Mouse (Mus musculus) CH12.LX (cell line): ENCODE data around the gene Tspan4. TPM values are rescaled to one million over a fixed set of nuclear protein-coding genes. Genes with fewer than 3 reads are reported as not detected.

Experiments used
- DNase-seq: peaks from one replicate; pipeline ENCODE4 v3.0.0-alpha.2; 2013; ENCODE audit errors: extremely low read depth
- H3K27ac ChIP-seq: 2 replicates; pipeline ENCODE4 v1.5.1; 2012; ENCODE audit warnings: low read depth, mild to moderate bottlenecking, control low read depth, moderate library complexity; ENCODE audit not compliant: insufficient read depth
- H3K27me3 ChIP-seq: replicated peaks from 2 replicates; pipeline ENCODE3; 2012; ENCODE audit warnings: inconsistent platforms
- H3K36me3 ChIP-seq, 2 experiments: replicated peaks in 1 of 2; 2 replicates each; pipeline versions ENCODE3 to v1.6.1; 2012; ENCODE audit warnings: inconsistent platforms in 1 of 2, low read length in 1 of 2, mild to moderate bottlenecking in 1 of 2, mixed read lengths in 1 of 2, moderate library complexity in 1 of 2; ENCODE audit not compliant: control insufficient read depth in 1 of 2, insufficient read depth in 1 of 2
- H3K4me1 ChIP-seq, 2 experiments: 2 replicates each; pipeline ENCODE4 v1.6.1; 2012; ENCODE audit warnings: inconsistent platforms in 1 of 2, moderate library complexity in 1 of 2; ENCODE audit not compliant: insufficient read depth in 2 of 2, control insufficient read depth in 1 of 2
- H3K4me2 ChIP-seq: 2 replicates; pipeline ENCODE4 v1.6.1; 2012; ENCODE audit warnings: low read depth, mild to moderate bottlenecking, control low read depth; ENCODE audit not compliant: poor library complexity, insufficient read depth, severe bottlenecking
- H3K4me3 ChIP-seq, 3 experiments: fragments of 150-350 bp in 1 of 3; sonication (generic) in 1 of 3; replicated peaks in 1 of 3; 2 replicates each; pipeline versions ENCODE3 to v1.5.1; 2011 to 2012; ENCODE audit warnings: low read depth in 2 of 3, low read length in 2 of 3, mild to moderate bottlenecking in 2 of 3, moderate library complexity in 2 of 3, control low read depth in 1 of 3, improper control_type of control experiment in 1 of 3, inconsistent platforms in 1 of 3, mixed read lengths in 1 of 3; ENCODE audit not compliant: poor library complexity in 1 of 3
- H3K79me2 ChIP-seq: replicated peaks from 2 replicates; pipeline ENCODE4 v1.6.1; 2012; ENCODE audit warnings: mild to moderate bottlenecking, moderate library complexity; ENCODE audit not compliant: control insufficient read depth, poor library complexity, insufficient read depth, severe bottlenecking; ENCODE audit errors: extremely low read depth
- H3K9ac ChIP-seq: 2 replicates; pipeline ENCODE4 v1.6.1; 2012; ENCODE audit warnings: low read depth, mild to moderate bottlenecking, control low read depth, moderate library complexity; ENCODE audit not compliant: insufficient read depth
- H3K9me3 ChIP-seq: replicated peaks from 2 replicates; pipeline ENCODE3; 2012; ENCODE audit warnings: low read length, inconsistent platforms, mixed read lengths
- BHLHE40 ChIP-seq: IDR thresholded peaks from 2 replicates; pipeline ENCODE4 v1.6.1; 2011; ENCODE audit warnings: mild to moderate bottlenecking, low read depth, low read length, improper control_type of control experiment
- CHD1 ChIP-seq: IDR thresholded peaks from 2 replicates; pipeline ENCODE4 v1.6.1; 2012; ENCODE audit warnings: low read depth, low read length, improper control_type of control experiment, inconsistent platforms
- ELF1 ChIP-seq: IDR thresholded peaks from 2 replicates; pipeline ENCODE4 v1.6.1; 2014; ENCODE audit warnings: low read depth, mild to moderate bottlenecking, inconsistent platforms, low read length, improper control_type of control experiment
- ETS1 ChIP-seq: conservative IDR thresholded peaks from 2 replicates; pipeline ENCODE4 v1.6.1; 2012; ENCODE audit warnings: low read depth, mild to moderate bottlenecking, inconsistent platforms, low read length, improper control_type of control experiment, moderate library complexity
- JUND ChIP-seq: conservative IDR thresholded peaks from 2 replicates; pipeline ENCODE4 v1.6.1; 2011; ENCODE audit warnings: low read depth, low read length, improper control_type of control experiment
- KAT2A ChIP-seq: IDR thresholded peaks from 2 replicates; pipeline ENCODE4 v1.6.1; 2012; ENCODE audit warnings: low read length, improper control_type of control experiment, inconsistent platforms; ENCODE audit not compliant: insufficient replicate concordance
- MAFK ChIP-seq: IDR thresholded peaks from 2 replicates; pipeline ENCODE4 v1.6.1; 2011; ENCODE audit warnings: low read length, improper control_type of control experiment; ENCODE audit not compliant: insufficient replicate concordance
- MEF2A ChIP-seq: IDR thresholded peaks from 2 replicates; pipeline ENCODE4 v1.6.1; 2014; ENCODE audit warnings: low read depth, mild to moderate bottlenecking, inconsistent platforms, low read length, improper control_type of control experiment, borderline replicate concordance
- MXI1 ChIP-seq: IDR thresholded peaks from 2 replicates; pipeline ENCODE4 v1.6.1; 2011; ENCODE audit warnings: mild to moderate bottlenecking, low read depth, low read length, improper control_type of control experiment
- MYC ChIP-seq: IDR thresholded peaks from 2 replicates; pipeline ENCODE4 v1.6.1; 2011; ENCODE audit warnings: low read depth, mild to moderate bottlenecking, improper control_type of control experiment, low read length
- NELFE ChIP-seq: IDR thresholded peaks from 2 replicates; pipeline ENCODE4 v1.6.1; 2011; ENCODE audit warnings: low read depth, low read length, improper control_type of control experiment
- POLR2A ChIP-seq: IDR thresholded peaks from 2 replicates; pipeline ENCODE4 v1.6.1; 2011; ENCODE audit warnings: low read depth, mild to moderate bottlenecking, improper control_type of control experiment, low read length
- POLR2AphosphoS2 ChIP-seq: IDR thresholded peaks from 2 replicates; pipeline ENCODE4 v1.6.1; 2011; ENCODE audit warnings: low read depth, low read length, improper control_type of control experiment
- RCOR1 ChIP-seq: conservative IDR thresholded peaks from 2 replicates; pipeline ENCODE4 v1.6.1; 2012; ENCODE audit warnings: low read depth, mild to moderate bottlenecking, inconsistent platforms, low read length, improper control_type of control experiment
- TCF12 ChIP-seq: IDR thresholded peaks from 2 replicates; pipeline ENCODE4 v1.6.1; 2014; ENCODE audit warnings: low read depth, mild to moderate bottlenecking, inconsistent platforms, low read length, improper control_type of control experiment
- UBTF ChIP-seq: IDR thresholded peaks from 2 replicates; pipeline ENCODE4 v1.6.1; 2012; ENCODE audit warnings: low read depth, mild to moderate bottlenecking, inconsistent platforms, low read length, improper control_type of control experiment, moderate library complexity
- ZC3H11A ChIP-seq: IDR thresholded peaks from 2 replicates; pipeline ENCODE4 v1.6.1; 2012; ENCODE audit warnings: low read depth, mild to moderate bottlenecking, inconsistent platforms, low read length, improper control_type of control experiment
- ZKSCAN1 ChIP-seq: IDR thresholded peaks from 2 replicates; pipeline ENCODE4 v1.6.1; 2012; ENCODE audit warnings: low read depth, inconsistent platforms, low read length, improper control_type of control experiment, borderline replicate concordance
- ZNF384 ChIP-seq: IDR thresholded peaks from 2 replicates; pipeline ENCODE4 v1.6.1; 2012; ENCODE audit warnings: low read depth, low read length, improper control_type of control experiment, inconsistent platforms
- dilution Hi-C: fragments of 300-500 bp; cut with MboI; formaldehyde crosslinking; loops from 2 replicates; pipeline ENCODE4 v1.14.3; 2020; ENCODE audit warnings: low sequenced_read_pairs; ENCODE audit not compliant: extremely low pct_unique_long_range_greater_than_20kb, extremely low pct_ligation_motif_present
- in situ Hi-C: fragments of 300-500 bp; cut with MboI; formaldehyde crosslinking; loops from 3 replicates; pipeline ENCODE4 v1.14.3; 2019; ENCODE audit warnings: low sequenced_read_pairs, low pct_ligation_motif_present, low pct_unique_long_range_greater_than_20kb, mixed read lengths
- polyA plus RNA-seq: library from polyadenylated mRNA; unstranded; fragments of >175 nt; gene quantifications from 2 replicates; pipeline ENCODE4 v1.2.1, GENCODE M21; 2012; ENCODE audit warnings: low read depth; ENCODE audit not compliant: insufficient read length
- total RNA-seq, 2 experiments: library from RNA; depleted of rRNA; stranded (reverse); fragments of 300-350 nt in 1 of 2; fragments of >200 nt in 1 of 2; gene quantifications; 2 replicates each; pipeline ENCODE4 v1.2.3; 2012 to 2014

Gene Tspan4
- total and polyA plus RNA-seq, 3 experiments = 21.2 to 28.9 (median 28.4) TPM

DNA sequence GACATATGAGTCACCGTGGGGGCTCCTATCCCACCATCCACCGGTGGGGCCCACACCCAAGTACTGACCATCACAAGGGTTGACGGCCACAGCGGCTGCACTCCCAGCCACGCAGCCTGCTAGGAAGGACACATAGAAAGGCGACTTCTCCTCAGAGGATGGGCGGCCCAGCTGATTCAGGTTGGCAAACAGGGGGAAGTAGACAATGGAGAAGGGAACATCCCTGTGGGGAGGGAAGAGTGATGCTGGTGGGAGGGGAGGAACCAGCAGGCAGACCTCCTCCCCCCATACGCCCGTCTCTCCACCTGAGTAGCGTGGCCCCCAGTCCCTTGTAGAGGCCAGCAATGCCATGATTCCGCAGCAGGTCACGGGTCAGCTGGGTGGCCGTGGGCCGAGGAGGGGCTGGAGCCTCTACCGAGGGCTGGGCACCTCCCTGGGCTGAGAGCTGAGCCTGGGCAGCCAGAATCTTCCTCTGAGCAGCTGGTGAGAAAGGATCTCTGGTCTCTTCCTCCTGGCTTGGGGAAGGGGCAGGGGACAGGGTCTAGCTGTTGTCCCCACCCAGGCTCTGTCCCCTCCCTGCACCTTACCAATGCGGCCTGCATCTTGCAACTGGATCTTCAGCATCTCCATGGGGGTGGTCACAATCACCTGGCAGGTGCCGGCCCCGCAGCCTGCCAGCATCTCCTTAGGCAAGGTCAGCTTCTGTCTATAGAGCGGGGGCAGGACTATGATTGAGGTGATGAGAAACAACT lies 43.4 kb upstream of the Tspan4 start:
- dilution Hi-C loops (no loop called here), in situ Hi-C loops (no loop called here)
- peaks cover 17 to 28% of the 10 kb centered on the region in 2 experiments for H3K4me1 ChIP-seq
- no peaks in the 10 kb centered on the region for H3K9me3 ChIP-seq
- H3K27ac ChIP-seq = no peak overlapping the region
- H3K36me3 ChIP-seq = peaks cover 39 to 49% of the 10 kb centered on the region in 2 experiments
- no peak for DNase-seq
- no peak overlapping the region for H3K4me3 ChIP-seq
- no peak overlapping the region for H3K9ac ChIP-seq
- H3K4me2 ChIP-seq = no peak overlapping the region
- H3K79me2 ChIP-seq = peaks cover 11% of the 10 kb centered on the region
- no peaks in the 10 kb centered on the region for H3K27me3 ChIP-seq
- no peak for TF ChIP-seq JUND
- TF ChIP-seq NELFE = no peak

DNA sequence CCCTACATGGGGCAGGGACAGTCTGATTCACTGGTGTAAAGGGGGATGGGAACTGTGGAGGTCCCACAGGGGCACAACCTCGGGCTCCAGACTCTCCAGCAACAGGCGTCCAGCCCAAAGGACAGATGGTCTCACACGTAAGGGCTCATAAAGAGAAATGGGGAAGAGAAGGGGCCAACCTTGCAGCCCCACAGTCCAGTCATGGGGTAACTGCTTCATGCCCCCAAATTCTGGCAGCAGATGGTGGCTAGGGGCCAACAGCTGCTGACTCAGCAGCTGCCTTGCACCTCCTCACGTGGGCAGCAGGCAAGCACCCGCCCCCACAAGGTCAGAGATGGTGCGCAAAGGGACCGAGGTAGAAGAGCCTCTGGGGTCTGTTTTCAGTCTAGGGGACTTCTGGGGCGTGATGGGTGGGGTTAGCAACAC lies 42.8 kb upstream of the Tspan4 start:
- H3K27me3 ChIP-seq = no peaks in the 10 kb centered on the region
- dilution Hi-C loops = no loop called here
- DNase-seq = no peak
- TF ChIP-seq CHD1 (no peak), ZC3H11A (no peak), KAT2A (no peak), UBTF (no peak), MXI1 (no peak), TCF12 (no peak), ZKSCAN1 (no peak), ETS1 (no peak), MEF2A (no peak), POLR2A (no peak), RCOR1 (no peak), ZNF384 (no peak), NELFE (no peak), MYC (no peak), POLR2AphosphoS2 (no peak), BHLHE40 (no peak), MAFK (no peak), ELF1 (no peak)
- TF ChIP-seq, all 38 proteins: peak for 0
- Histone ChIP-seq H3K36me3 (peaks cover 39 to 49% of the 10 kb centered on the region in 2 experiments), H3K9me3 (no peaks in the 10 kb centered on the region), H3K9ac (no peak overlapping the region), H3K4me1 (peaks cover 17 to 28% of the 10 kb centered on the region in 2 experiments), H3K27ac (no peak overlapping the region), H3K4me2 (no peak overlapping the region), H3K4me3 (no peak overlapping the region), H3K79me2 (peaks cover 12% of the 10 kb centered on the region)
- in situ Hi-C loops = no loop called here
